Mouse (Mus musculus) CH12.LX (cell line): ENCODE measurements around the gene S100a14. TPM values are rescaled to one million over a fixed set of nuclear protein-coding genes. Genes with fewer than 3 reads are reported as not detected.
A peak's percentile ranks its signal among the peaks of the same experiment; 100 is the strongest.

Source experiments
- DNase-seq: peaks from one replicate; pipeline ENCODE4 v3.0.0-alpha.2; 2013; ENCODE audit errors: extremely low read depth
- H3K27ac ChIP-seq: 2 replicates; pipeline ENCODE4 v1.5.1; 2012; ENCODE audit warnings: low read depth, mild to moderate bottlenecking, control low read depth, moderate library complexity; ENCODE audit not compliant: insufficient read depth
- H3K27me3 ChIP-seq: replicated peaks from 2 replicates; pipeline ENCODE3; 2012; ENCODE audit warnings: inconsistent platforms
- H3K36me3 ChIP-seq, 2 experiments: replicated peaks in 1 of 2; 2 replicates each; pipeline versions ENCODE3 to v1.6.1; 2012; ENCODE audit warnings: inconsistent platforms in 1 of 2, low read length in 1 of 2, mild to moderate bottlenecking in 1 of 2, mixed read lengths in 1 of 2, moderate library complexity in 1 of 2; ENCODE audit not compliant: control insufficient read depth in 1 of 2, insufficient read depth in 1 of 2
- H3K4me1 ChIP-seq, 2 experiments: 2 replicates each; pipeline ENCODE4 v1.6.1; 2012; ENCODE audit warnings: inconsistent platforms in 1 of 2, moderate library complexity in 1 of 2; ENCODE audit not compliant: insufficient read depth in 2 of 2, control insufficient read depth in 1 of 2
- H3K4me2 ChIP-seq: 2 replicates; pipeline ENCODE4 v1.6.1; 2012; ENCODE audit warnings: low read depth, mild to moderate bottlenecking, control low read depth; ENCODE audit not compliant: poor library complexity, insufficient read depth, severe bottlenecking
- H3K4me3 ChIP-seq, 3 experiments: fragments of 150-350 bp in 1 of 3; sonication (generic) in 1 of 3; replicated peaks in 1 of 3; 2 replicates each; pipeline versions ENCODE3 to v1.5.1; 2011 to 2012; ENCODE audit warnings: low read depth in 2 of 3, low read length in 2 of 3, mild to moderate bottlenecking in 2 of 3, moderate library complexity in 2 of 3, control low read depth in 1 of 3, improper control_type of control experiment in 1 of 3, inconsistent platforms in 1 of 3, mixed read lengths in 1 of 3; ENCODE audit not compliant: poor library complexity in 1 of 3
- H3K79me2 ChIP-seq: replicated peaks from 2 replicates; pipeline ENCODE4 v1.6.1; 2012; ENCODE audit warnings: mild to moderate bottlenecking, moderate library complexity; ENCODE audit not compliant: control insufficient read depth, poor library complexity, insufficient read depth, severe bottlenecking; ENCODE audit errors: extremely low read depth
- H3K9ac ChIP-seq: 2 replicates; pipeline ENCODE4 v1.6.1; 2012; ENCODE audit warnings: low read depth, mild to moderate bottlenecking, control low read depth, moderate library complexity; ENCODE audit not compliant: insufficient read depth
- H3K9me3 ChIP-seq: replicated peaks from 2 replicates; pipeline ENCODE3; 2012; ENCODE audit warnings: low read length, inconsistent platforms, mixed read lengths
- CHD1 ChIP-seq: IDR thresholded peaks from 2 replicates; pipeline ENCODE4 v1.6.1; 2012; ENCODE audit warnings: low read depth, low read length, improper control_type of control experiment, inconsistent platforms
- CHD2 ChIP-seq: IDR thresholded peaks from 2 replicates; pipeline ENCODE4 v1.6.1; 2011; ENCODE audit warnings: low read length, improper control_type of control experiment
- CTCF ChIP-seq, 2 experiments: IDR thresholded peaks in 1 of 2; conservative IDR thresholded peaks in 1 of 2; 2 replicates each; pipeline ENCODE4 v1.5.1; 2011 to 2012; ENCODE audit warnings: low read depth in 2 of 2, low read length in 2 of 2, improper control_type of control experiment in 1 of 2, inconsistent platforms in 1 of 2, mild to moderate bottlenecking in 1 of 2, moderate library complexity in 1 of 2
- E2F4 ChIP-seq: IDR thresholded peaks from 2 replicates; pipeline ENCODE4 v1.6.1; 2011; ENCODE audit warnings: low read depth, low read length, improper control_type of control experiment; ENCODE audit not compliant: insufficient replicate concordance
- ELF1 ChIP-seq: IDR thresholded peaks from 2 replicates; pipeline ENCODE4 v1.6.1; 2014; ENCODE audit warnings: low read depth, mild to moderate bottlenecking, inconsistent platforms, low read length, improper control_type of control experiment
- ETS1 ChIP-seq: conservative IDR thresholded peaks from 2 replicates; pipeline ENCODE4 v1.6.1; 2012; ENCODE audit warnings: low read depth, mild to moderate bottlenecking, inconsistent platforms, low read length, improper control_type of control experiment, moderate library complexity
- HCFC1 ChIP-seq: IDR thresholded peaks from 2 replicates; pipeline ENCODE4 v1.6.1; 2012; ENCODE audit warnings: low read depth, mild to moderate bottlenecking, inconsistent platforms, low read length, improper control_type of control experiment
- IRF4 ChIP-seq: IDR thresholded peaks from 2 replicates; pipeline ENCODE4 v1.6.1; 2014; ENCODE audit warnings: low read depth, mild to moderate bottlenecking, inconsistent platforms, low read length, improper control_type of control experiment
- JUND ChIP-seq: conservative IDR thresholded peaks from 2 replicates; pipeline ENCODE4 v1.6.1; 2011; ENCODE audit warnings: low read depth, low read length, improper control_type of control experiment
- MAX ChIP-seq: IDR thresholded peaks from 2 replicates; pipeline ENCODE4 v1.6.1; 2011; ENCODE audit warnings: low read length, improper control_type of control experiment
- MEF2A ChIP-seq: IDR thresholded peaks from 2 replicates; pipeline ENCODE4 v1.6.1; 2014; ENCODE audit warnings: low read depth, mild to moderate bottlenecking, inconsistent platforms, low read length, improper control_type of control experiment, borderline replicate concordance
- MXI1 ChIP-seq: IDR thresholded peaks from 2 replicates; pipeline ENCODE4 v1.6.1; 2011; ENCODE audit warnings: mild to moderate bottlenecking, low read depth, low read length, improper control_type of control experiment
- MYC ChIP-seq: IDR thresholded peaks from 2 replicates; pipeline ENCODE4 v1.6.1; 2011; ENCODE audit warnings: low read depth, mild to moderate bottlenecking, improper control_type of control experiment, low read length
- NELFE ChIP-seq: IDR thresholded peaks from 2 replicates; pipeline ENCODE4 v1.6.1; 2011; ENCODE audit warnings: low read depth, low read length, improper control_type of control experiment
- NRF1 ChIP-seq: IDR thresholded peaks from 2 replicates; pipeline ENCODE4 v1.6.1; 2014; ENCODE audit warnings: low read depth, mild to moderate bottlenecking, inconsistent platforms, low read length, improper control_type of control experiment, moderate library complexity
- PAX5 ChIP-seq: IDR thresholded peaks from 2 replicates; pipeline ENCODE4 v1.6.1; 2012; ENCODE audit warnings: low read length, inconsistent platforms, mixed read lengths
- POLR2A ChIP-seq: IDR thresholded peaks from 2 replicates; pipeline ENCODE4 v1.6.1; 2011; ENCODE audit warnings: low read depth, mild to moderate bottlenecking, improper control_type of control experiment, low read length
- POLR2AphosphoS2 ChIP-seq: IDR thresholded peaks from 2 replicates; pipeline ENCODE4 v1.6.1; 2011; ENCODE audit warnings: low read depth, low read length, improper control_type of control experiment
- RAD21 ChIP-seq: IDR thresholded peaks from 2 replicates; pipeline ENCODE4 v1.6.1; 2011; ENCODE audit warnings: low read depth, mild to moderate bottlenecking, low read length, improper control_type of control experiment, moderate library complexity
- SIN3A ChIP-seq: IDR thresholded peaks from 2 replicates; pipeline ENCODE4 v1.6.1; 2012; ENCODE audit warnings: low read length, improper control_type of control experiment, inconsistent platforms
- SMC3 ChIP-seq: IDR thresholded peaks from 2 replicates; pipeline ENCODE4 v1.6.1; 2011; ENCODE audit warnings: low read depth, low read length, improper control_type of control experiment
- USF1 ChIP-seq: IDR thresholded peaks from 2 replicates; pipeline ENCODE4 v1.6.1; 2014; ENCODE audit warnings: low read depth, mild to moderate bottlenecking, inconsistent platforms, low read length, improper control_type of control experiment
- USF2 ChIP-seq: conservative IDR thresholded peaks from 2 replicates; pipeline ENCODE4 v1.6.1; 2011; ENCODE audit warnings: low read depth, low read length, improper control_type of control experiment
- ZC3H11A ChIP-seq: IDR thresholded peaks from 2 replicates; pipeline ENCODE4 v1.6.1; 2012; ENCODE audit warnings: low read depth, mild to moderate bottlenecking, inconsistent platforms, low read length, improper control_type of control experiment
- ZMIZ1 ChIP-seq: IDR thresholded peaks from 2 replicates; pipeline ENCODE4 v1.6.1; 2012; ENCODE audit warnings: low read depth, mild to moderate bottlenecking, inconsistent platforms, low read length, improper control_type of control experiment
- ZNF384 ChIP-seq: IDR thresholded peaks from 2 replicates; pipeline ENCODE4 v1.6.1; 2012; ENCODE audit warnings: low read depth, low read length, improper control_type of control experiment, inconsistent platforms
- dilution Hi-C: fragments of 300-500 bp; cut with MboI; formaldehyde crosslinking; loops from 2 replicates; pipeline ENCODE4 v1.14.3; 2020; ENCODE audit warnings: low sequenced_read_pairs; ENCODE audit not compliant: extremely low pct_unique_long_range_greater_than_20kb, extremely low pct_ligation_motif_present
- in situ Hi-C: fragments of 300-500 bp; cut with MboI; formaldehyde crosslinking; loops from 3 replicates; pipeline ENCODE4 v1.14.3; 2019; ENCODE audit warnings: low sequenced_read_pairs, low pct_ligation_motif_present, low pct_unique_long_range_greater_than_20kb, mixed read lengths
- polyA plus RNA-seq: library from polyadenylated mRNA; unstranded; fragments of >175 nt; gene quantifications from 2 replicates; pipeline ENCODE4 v1.2.1, GENCODE M21; 2012; ENCODE audit warnings: low read depth; ENCODE audit not compliant: insufficient read length
- total RNA-seq, 2 experiments: library from RNA; depleted of rRNA; stranded (reverse); fragments of 300-350 nt in 1 of 2; fragments of >200 nt in 1 of 2; gene quantifications; 2 replicates each; pipeline ENCODE4 v1.2.3; 2012 to 2014

S100a14 gene
- total and polyA plus RNA-seq, 3 experiments, result not detected

DNA sequence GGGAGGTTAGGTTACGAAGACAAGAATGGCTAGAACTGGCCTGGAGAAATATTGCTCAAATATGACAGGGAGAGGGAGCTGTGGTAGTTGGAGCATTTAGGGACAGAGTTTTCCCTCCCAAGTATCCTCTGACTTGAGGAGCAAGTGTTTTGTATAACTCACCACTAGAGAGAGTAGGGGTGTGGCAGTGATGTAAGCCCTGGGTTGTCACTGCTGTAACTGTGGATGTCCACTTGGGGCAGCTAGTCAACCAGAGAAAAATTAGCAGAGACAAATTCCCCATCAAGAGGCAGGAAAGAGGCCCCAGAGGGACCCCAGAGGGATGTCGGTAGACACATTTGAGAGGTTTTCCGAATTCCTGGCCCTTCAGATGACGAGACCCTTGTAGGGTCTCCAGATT lies 1.2 kb upstream of the S100a14 start:
- peaks cover 0 to 4% of the 10 kb centered on the region in 2 experiments; a peak in 1 of 4 replicates for H3K4me1 ChIP-seq
- TF ChIP-seq PAX5 (no peak), MYC (no peak), NELFE (peak; percentile 46; the same call in 1 of the 2 replicates), ELF1 (no peak), CHD2 (no peak), CHD1 (no peak), ZNF384 (no peak), HCFC1 (no peak), POLR2A (no peak), CTCF (conservative IDR thresholded peaks at IDR 0.05 in 1 of 2, IDR thresholded peaks at IDR 0.05 in 1 of 2; ENCODE audit: low read depth in 2 of 2, low read length in 2 of 2) (peak; percentile 62 to 98; a peak in 3 of 4 replicates), SMC3 (peak; percentile 56), SIN3A (peak; percentile 73; the same call in 1 of the 2 replicates), POLR2AphosphoS2 (no peak), E2F4 (no peak), JUND (no peak), MXI1 (no peak), MEF2A (no peak), NRF1 (no peak), USF1 (no peak), IRF4 (no peak), ETS1 (no peak), RAD21 (peak; percentile 46), ZC3H11A (no peak), MAX (no peak), ZMIZ1 (no peak), USF2 (no peak)
- peaks cover 2 to 19% of the 10 kb centered on the region in 2 experiments for H3K36me3 ChIP-seq
- no peak overlapping the region for H3K9ac ChIP-seq
- H3K79me2 ChIP-seq, result no peaks in the 10 kb centered on the region
- DNase-seq, result peak; percentile 58
- in situ Hi-C loops (no loop called here), dilution Hi-C loops (no loop called here)
- peaks cover 4% of the 10 kb centered on the region for H3K27me3 ChIP-seq
- H3K4me3 ChIP-seq, result no peak overlapping the region
- no peaks in the 10 kb centered on the region for H3K9me3 ChIP-seq
- no peak overlapping the region for H3K4me2 ChIP-seq
- no peak overlapping the region for H3K27ac ChIP-seq
